9 mouse cellular contexts compared by ENCODE assay signal in the genomic region with DNA sequence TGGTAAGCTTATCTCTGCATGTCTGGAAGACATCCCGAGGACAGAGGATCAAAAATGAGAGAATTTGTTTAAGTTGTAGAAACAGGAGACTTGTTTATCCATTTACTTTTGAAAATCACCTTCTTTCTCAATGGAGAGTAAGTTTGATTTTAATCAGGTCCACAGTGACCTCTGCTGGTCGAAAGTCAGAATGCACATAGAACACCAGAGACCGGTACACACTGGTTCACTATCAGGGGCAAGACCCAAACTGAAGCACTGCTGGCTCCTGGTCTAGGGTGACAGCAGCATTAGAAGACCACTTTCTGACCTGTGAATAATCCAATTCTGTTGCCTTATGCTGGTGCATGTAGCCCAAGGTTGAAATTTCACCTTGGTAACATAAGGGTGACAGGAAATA. TPM values are rescaled to one million over a fixed set of nuclear protein-coding genes. Genes with fewer than 3 reads are reported as not detected.
DNase-seq lines count a peak whose midpoint lies in the region; ATAC-seq and TF ChIP-seq lines count a peak whose summit lies in the region.
"Had no signal": no experiment of that assay in that cellular context is flagged by ENCODE, and none has a peak within 500 bp of the region (broad histone marks: within the 10 kb centered on the region; RNA-seq: fewer than 3 reads in every experiment).

No protein-coding gene starts in this region.

- no peaks in the 10 kb centered on the region for H3K4me1 ChIP-seq in thymus, adult 2 months (replicated peaks; ENCODE audit: control insufficient read depth, insufficient read depth, low read length)
- no peaks in the 10 kb centered on the region for H3K4me1 ChIP-seq in forebrain, postnatal 0 days (ENCODE audit: insufficient read depth)
- H3K4me1 ChIP-seq in intestine, embryonic 14.5 days (replicated peaks; ENCODE audit: control insufficient read depth, insufficient read depth, low read length), result peaks cover 13% of the 10 kb centered on the region; the same call in 1 of the 2 replicates
- no peaks in the 10 kb centered on the region for H3K4me1 ChIP-seq in midbrain, embryonic 16.5 days (ENCODE audit: control insufficient read depth, insufficient read depth, low read length)

- no peak for TF ChIP-seq POLR2A in thymus, adult 2 months (IDR thresholded peaks at IDR 0.05; ENCODE audit: control insufficient read depth, extremely low read depth, insufficient read depth, low read length, poor library complexity)

- no peaks in the 10 kb centered on the region for H3K36me3 ChIP-seq in thymus, adult 2 months (ENCODE audit: control insufficient read depth, insufficient read depth, low read length)
- no peaks in the 10 kb centered on the region for H3K36me3 ChIP-seq in forebrain, postnatal 0 days (ENCODE audit: insufficient read depth)
- H3K36me3 ChIP-seq in intestine, embryonic 14.5 days (ENCODE audit: control insufficient read depth, insufficient read depth, low read length), result no peaks in the 10 kb centered on the region
- H3K36me3 ChIP-seq in midbrain, embryonic 16.5 days (ENCODE audit: control insufficient read depth, insufficient read depth, low read length), result no peaks in the 10 kb centered on the region
- no peaks in the 10 kb centered on the region for H3K36me3 ChIP-seq in splenic B cell, adult 2 months (ENCODE audit: control insufficient read depth, insufficient read depth, low read length, poor library complexity, severe bottlenecking)
- H3K36me3 ChIP-seq: embryonic facial prominence, embryonic 13.5 days had no signal

- no peak overlapping the region for H3K27ac ChIP-seq in thymus, adult 2 months (ENCODE audit: control insufficient read depth, insufficient read depth, low read length)
- H3K27ac ChIP-seq in forebrain, postnatal 0 days (ENCODE audit: low read depth, low read length), result no peak overlapping the region
- no peak overlapping the region for H3K27ac ChIP-seq in intestine, embryonic 14.5 days (ENCODE audit: low read depth)
- no peak overlapping the region for H3K27ac ChIP-seq in midbrain, embryonic 16.5 days (ENCODE audit: low read length)
- H3K27ac ChIP-seq: embryonic facial prominence, embryonic 13.5 days had no signal

- no peak overlapping the region for H3K4me3 ChIP-seq in thymus, adult 2 months (ENCODE audit: control insufficient read depth, insufficient read depth, low read length)
- H3K4me3 ChIP-seq in forebrain, postnatal 0 days (ENCODE audit: low read depth, low read length), result no peak overlapping the region
- no peak overlapping the region for H3K4me3 ChIP-seq in intestine, embryonic 14.5 days (ENCODE audit: low read depth, low read length)
- no peak overlapping the region for H3K4me3 ChIP-seq in midbrain, embryonic 16.5 days (ENCODE audit: low read depth, low read length)
- H3K4me3 ChIP-seq: embryonic facial prominence, embryonic 13.5 days had no signal

- ATAC-seq in forebrain, postnatal 0 days, result peak; percentile 58
- 0 out of 2 replicates have a peak, but pooled peaks have one; percentile 55 for ATAC-seq in intestine, embryonic 14.5 days (replicated peaks; ENCODE audit: low FRiP score, low TSS enrichment, low read depth)
- peak; percentile 76 for ATAC-seq in midbrain, embryonic 16.5 days

- no peaks in the 10 kb centered on the region for H3K9me3 ChIP-seq in forebrain, postnatal 0 days (ENCODE audit: low read length)
- H3K9me3 ChIP-seq in intestine, embryonic 14.5 days (ENCODE audit: control insufficient read depth, low read length), result no peaks in the 10 kb centered on the region
- no peaks in the 10 kb centered on the region for H3K9me3 ChIP-seq in midbrain, embryonic 16.5 days (replicated peaks; ENCODE audit: control insufficient read depth, low read length, poor library complexity, severe bottlenecking)
- H3K9me3 ChIP-seq: embryonic facial prominence, embryonic 13.5 days had no signal

- H3K4me2 ChIP-seq in forebrain, postnatal 0 days (ENCODE audit: low read depth), result no peak overlapping the region
- H3K4me2 ChIP-seq in intestine, embryonic 14.5 days (ENCODE audit: low read length), result no peak overlapping the region
- no peak overlapping the region for H3K4me2 ChIP-seq in midbrain, embryonic 16.5 days (ENCODE audit: low read length)
- H3K4me2 ChIP-seq: embryonic facial prominence, embryonic 13.5 days had no signal

- no peaks in the 10 kb centered on the region for H3K27me3 ChIP-seq in thymus, adult 2 months (ENCODE audit: control insufficient read depth, insufficient read depth, low read length)
- H3K27me3 ChIP-seq in forebrain, postnatal 0 days (ENCODE audit: insufficient read depth, low read length), result no peaks in the 10 kb centered on the region
- no peaks in the 10 kb centered on the region for H3K27me3 ChIP-seq in intestine, embryonic 14.5 days (replicated peaks; ENCODE audit: control insufficient read depth, insufficient read depth, low read length)
- no peaks in the 10 kb centered on the region for H3K27me3 ChIP-seq in midbrain, embryonic 16.5 days (ENCODE audit: control insufficient read depth, insufficient read depth, low read depth, low read length)
- no peaks in the 10 kb centered on the region for H3K27me3 ChIP-seq in splenic B cell, adult 2 months (ENCODE audit: control insufficient read depth, insufficient read depth, low read length, poor library complexity, severe bottlenecking)
- H3K27me3 ChIP-seq: embryonic facial prominence, embryonic 13.5 days had no signal

- DNase-seq in thymus, adult 2 months, result peak; percentile 64
- no peak for DNase-seq in thymus, adult 18-20 months
- peak; percentile 71 to 79 for DNase-seq in cerebellum, adult 18-20 months
- DNase-seq in forebrain, postnatal 0 days, result peak; percentile 90
- peak; percentile 94 for DNase-seq in intestine, embryonic 14.5 days (ENCODE audit: low spot score)
- peak; percentile 78 to 89 for DNase-seq in left cerebral cortex, postnatal 14 days (ENCODE audit: low spot score in 2 of 2)
- DNase-seq in splenic B cell, adult 2 months (ENCODE audit: low read depth, low spot score), result peak; percentile 75

- intact Hi-C loops in left cerebral cortex, postnatal 14 days (cut with DNase I), result loop anchor here (10.0 kb wide), 2 partner anchors 280 to 1110 kb away; no protein-coding TSS in a partner anchor

- H3K9ac ChIP-seq in forebrain, postnatal 0 days, result no peak overlapping the region
- H3K9ac ChIP-seq in intestine, embryonic 14.5 days (ENCODE audit: low read length), result no peak overlapping the region
- no peak overlapping the region for H3K9ac ChIP-seq in midbrain, embryonic 16.5 days (ENCODE audit: low read depth, low read length)
- H3K9ac ChIP-seq: embryonic facial prominence, embryonic 13.5 days had no signal

- TF ChIP-seq CTCF in thymus, adult 2 months (IDR thresholded peaks at IDR 0.05; ENCODE audit: borderline replicate concordance, control insufficient read depth, extremely low read depth, insufficient read depth, low read length, poor library complexity), result no peak
- peak; percentile 88 for TF ChIP-seq CTCF in forebrain, postnatal 0 days (IDR thresholded peaks at IDR 0.05; ENCODE audit: low read depth)

- WGBS in thymus, adult 2 months, result 11% methylated on average over 3 of the region's 3 CpGs
- 5% methylated on average over 3 of the region's 3 CpGs for WGBS in forebrain, postnatal 0 days
- WGBS in intestine, embryonic 14.5 days, result under 1% methylated on average over 3 of the region's 3 CpGs
- 9% methylated on average over 3 of the region's 3 CpGs for WGBS in midbrain, embryonic 16.5 days

RNA-seq across cellular contexts. Expression of a gene that starts 32.4 kb away (rescaled TPM):
- 78.6 and 107 TPM in 2 replicates for polyA plus RNA-seq in thymus, adult 2 months (2012; rRNA removed)
- 48.6 and 50.3 TPM in 2 replicates for total RNA-seq in forebrain, postnatal 0 days (2014; rRNA removed)
- polyA plus RNA-seq in forebrain, postnatal 0 days (2015; fragmentation: Nextera tagmentation; extraction: Ambion mirVana), result 89.8 and 96.3 TPM in 2 replicates
- 157 and 162 TPM in 2 replicates for polyA plus RNA-seq in intestine, embryonic 14.5 days (2014; fragmentation: Nextera tagmentation; extraction: Ambion mirVana)
- 10 to 100 TPM; 27.6 to 29.0 TPM for total RNA-seq in left cerebral cortex, postnatal 14 days (2021)
- 73.7 and 75.5 TPM in 2 replicates for polyA plus RNA-seq in midbrain, embryonic 16.5 days (2015; fragmentation: Nextera tagmentation; extraction: Ambion mirVana)

Comparison
In these comparisons a context has a peak if more than half of its experiments do, and no peak if none do; other contexts are left out.
1. DNase-seq: peak in thymus, adult 2 months (single experiment), cerebellum, adult 18-20 months (2 of 2), forebrain, postnatal 0 days (single experiment), intestine, embryonic 14.5 days (single experiment), left cerebral cortex, postnatal 14 days (2 of 2) and splenic B cell, adult 2 months (single experiment); none in thymus, adult 18-20 months (0 of 2).
2. Peak in every context shown above with its lines, with median percentiles within 50 percentile points of each other: ATAC-seq.